Mouse (Mus musculus) forebrain, embryonic 16.5 days (tissue): ENCODE measurements around the gene Adcy10. TPM values are rescaled to one million over a fixed set of nuclear protein-coding genes. Genes with fewer than 3 reads are reported as not detected.

Experiments
- ATAC-seq: fragments of 200-750 bp; cut with Nextera tagmentation; 2 replicates; pipeline ENCODE4 v1.8.0; 2017; ENCODE audit warnings: mild to moderate bottlenecking, moderate library complexity
- H3K27ac ChIP-seq: fragments of 300-500 bp; sonication (generic); 2 replicates; pipeline ENCODE4 v1.5.1; 2014; ENCODE audit warnings: low read length, control low read depth
- H3K27me3 ChIP-seq: fragments of 300-500 bp; sonication (generic); replicated peaks from 2 replicates; pipeline ENCODE4 v1.6.1; 2014; ENCODE audit warnings: low read length; ENCODE audit not compliant: control insufficient read depth, insufficient read depth
- H3K36me3 ChIP-seq: fragments of 300-500 bp; sonication (generic); 2 replicates; pipeline ENCODE4 v1.6.1; 2014; ENCODE audit not compliant: control insufficient read depth, insufficient read depth
- H3K4me1 ChIP-seq: fragments of 300-500 bp; sonication (generic); replicated peaks from 2 replicates; pipeline ENCODE4 v1.6.1; 2014; ENCODE audit warnings: low read length; ENCODE audit not compliant: control insufficient read depth, insufficient read depth
- H3K4me2 ChIP-seq: fragments of 300-500 bp; sonication (generic); 2 replicates; pipeline ENCODE4 v1.6.1; 2014; ENCODE audit warnings: mild to moderate bottlenecking, low read length, control low read depth
- H3K4me3 ChIP-seq: fragments of 300-500 bp; sonication (generic); replicated peaks from 2 replicates; pipeline ENCODE4 v1.5.1; 2014; ENCODE audit warnings: mild to moderate bottlenecking, low read length, control low read depth
- H3K9ac ChIP-seq: fragments of 300-500 bp; sonication (generic); replicated peaks from 2 replicates; pipeline ENCODE4 v1.6.1; 2014; ENCODE audit warnings: low read depth, low read length, control low read depth
- H3K9me3 ChIP-seq: fragments of 300-500 bp; sonication (generic); 2 replicates; pipeline ENCODE4 v1.6.1; 2016; ENCODE audit warnings: low read length; ENCODE audit not compliant: control insufficient read depth
- WGBS: fragments of 180-500 bp; shearing (Covaris S2); extraction: QIAGEN DNeasy Blood & Tissue Kit; methylation state at CpG from one replicate; pipeline ENCODE4 v1.1.7; 2014; 5-methylcytosine and 5-hydroxymethylcytosine counted together
- polyA plus RNA-seq: library from polyadenylated mRNA; unstranded; fragments of >200 nt; fragmentation: Nextera tagmentation; extraction: Ambion mirVana; gene quantifications from 2 replicates; pipeline ENCODE4 v1.2.1, GENCODE M21; 2015

Adcy10 gene
- polyA plus RNA-seq, 1 experiment from 2014 or later, result 0.22 TPM

DNA sequence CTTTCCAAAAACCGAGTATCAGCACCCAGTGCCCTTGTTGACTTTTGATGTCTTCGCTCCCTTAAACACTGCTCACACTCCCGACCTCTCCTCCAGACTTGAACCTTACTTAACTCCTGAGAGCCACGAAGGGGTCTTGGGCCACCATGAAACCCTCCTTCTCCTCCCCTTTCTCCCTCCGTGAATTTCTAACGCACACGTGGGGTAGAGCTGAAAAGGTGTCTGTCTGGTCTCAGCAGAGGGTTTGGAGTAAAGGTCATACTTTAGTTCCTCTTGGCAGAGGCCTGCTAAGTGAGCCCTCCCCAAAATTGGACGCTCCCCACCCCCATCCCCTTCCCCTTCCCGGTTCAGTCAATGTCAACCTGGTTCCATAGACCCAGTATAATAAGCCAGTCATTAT lies 23.3 kb upstream of the Adcy10 start:
- Histone ChIP-seq H3K36me3 (no peaks in the 10 kb centered on the region), H3K4me2 (peak overlapping the region; percentile 64), H3K4me3 (peak overlapping the region; percentile 88), H3K9ac (peak overlapping the region; percentile 64), H3K9me3 (no peaks in the 10 kb centered on the region), H3K4me1 (peaks cover 14% of the 10 kb centered on the region), H3K27me3 (no peaks in the 10 kb centered on the region), H3K27ac (no peak overlapping the region)
- 3% methylated on average over 9 of the region's 9 CpGs for WGBS
- no peak for ATAC-seq

DNA sequence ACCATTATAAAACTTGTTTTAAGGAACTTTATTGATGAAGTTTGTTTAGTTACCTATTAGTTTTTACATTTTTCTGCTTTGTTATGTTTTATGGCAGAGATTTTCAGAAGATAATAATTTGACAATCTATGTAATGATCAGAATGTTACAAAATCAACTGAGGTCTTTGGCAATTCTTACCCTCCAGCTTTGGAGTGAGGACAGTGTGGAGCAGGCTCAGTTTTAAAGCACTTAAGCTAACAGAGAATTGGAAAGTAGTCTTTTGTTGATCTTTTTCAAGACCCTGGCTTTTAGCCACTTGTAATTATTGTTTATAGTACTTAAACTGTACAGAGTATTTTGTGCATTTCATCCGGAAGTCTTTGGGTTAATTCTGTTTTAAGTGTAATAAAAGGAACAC lies 22.1 kb upstream of the Adcy10 start:
- H3K27me3 ChIP-seq, result no peaks in the 10 kb centered on the region
- H3K9me3 ChIP-seq, result no peaks in the 10 kb centered on the region

DNA sequence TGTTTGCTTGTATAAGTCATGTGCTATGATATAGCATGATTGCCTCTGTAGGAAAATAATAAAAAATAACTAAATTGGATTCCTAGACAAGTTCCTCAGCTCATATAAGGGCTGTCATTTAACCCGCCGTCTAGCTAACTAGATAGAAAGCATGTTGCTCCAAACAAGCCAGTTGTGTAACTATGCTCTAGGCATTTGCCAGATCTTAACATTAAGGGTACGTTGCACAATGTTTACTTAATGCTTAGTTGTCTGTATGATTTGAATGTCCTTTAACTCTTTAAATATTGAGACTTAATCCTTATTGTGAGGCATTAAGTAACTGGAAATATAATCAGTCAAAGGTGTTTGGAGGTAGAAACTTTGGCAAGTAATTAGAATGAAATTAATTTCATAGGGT lies 20.4 kb upstream of the Adcy10 start:
- no peaks in the 10 kb centered on the region for H3K9me3 ChIP-seq
- no peaks in the 10 kb centered on the region for H3K27me3 ChIP-seq
- no peaks in the 10 kb centered on the region for H3K36me3 ChIP-seq
- no peak overlapping the region for H3K4me2 ChIP-seq
- no peak overlapping the region for H3K27ac ChIP-seq
- ATAC-seq, result no peak
- no peak overlapping the region for H3K4me3 ChIP-seq
- H3K9ac ChIP-seq, result no peak overlapping the region
- 90% methylated on average over 3 of the region's 3 CpGs for WGBS
- peaks cover 7% of the 10 kb centered on the region; the same call in 1 of the 2 replicates for H3K4me1 ChIP-seq

More for the DNA sequence above, 22.1 kb upstream of the Adcy10 start:
- WGBS, result 66% methylated on average over 1 of the region's 1 CpGs
- no peak overlapping the region for H3K4me2 ChIP-seq
- H3K27ac ChIP-seq, result no peak overlapping the region
- peaks cover 14% of the 10 kb centered on the region for H3K4me1 ChIP-seq
- ATAC-seq, result no peak
- no peak overlapping the region for H3K9ac ChIP-seq
- H3K36me3 ChIP-seq, result no peaks in the 10 kb centered on the region
- no peak overlapping the region for H3K4me3 ChIP-seq

DNA sequence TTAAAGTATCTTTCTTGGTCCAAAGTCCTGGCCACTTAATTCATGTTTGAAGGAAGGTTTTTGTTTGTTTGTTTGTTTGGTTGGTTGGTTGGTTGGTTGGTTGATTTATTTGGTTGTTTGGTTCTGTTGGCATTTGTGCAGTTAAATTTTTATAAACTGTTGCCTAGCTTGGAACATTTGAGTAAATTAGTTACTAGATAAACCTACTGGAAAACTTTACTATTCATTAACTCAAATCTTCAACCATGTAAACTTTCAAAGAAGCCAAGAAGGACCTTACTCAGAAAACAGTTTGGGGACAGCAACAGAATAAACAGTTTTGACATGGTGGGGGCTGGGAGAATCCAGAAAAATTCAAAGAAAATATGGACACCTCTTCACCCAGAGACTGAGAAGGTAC lies 16.0 kb upstream of the Adcy10 start:
- Histone ChIP-seq H3K9ac (no peak overlapping the region), H3K4me3 (no peak overlapping the region), H3K27ac (no peak overlapping the region), H3K4me1 (no peaks in the 10 kb centered on the region), H3K4me2 (no peak overlapping the region), H3K36me3 (no peaks in the 10 kb centered on the region), H3K9me3 (no peaks in the 10 kb centered on the region), H3K27me3 (no peaks in the 10 kb centered on the region)
- ATAC-seq, result no peak

DNA sequence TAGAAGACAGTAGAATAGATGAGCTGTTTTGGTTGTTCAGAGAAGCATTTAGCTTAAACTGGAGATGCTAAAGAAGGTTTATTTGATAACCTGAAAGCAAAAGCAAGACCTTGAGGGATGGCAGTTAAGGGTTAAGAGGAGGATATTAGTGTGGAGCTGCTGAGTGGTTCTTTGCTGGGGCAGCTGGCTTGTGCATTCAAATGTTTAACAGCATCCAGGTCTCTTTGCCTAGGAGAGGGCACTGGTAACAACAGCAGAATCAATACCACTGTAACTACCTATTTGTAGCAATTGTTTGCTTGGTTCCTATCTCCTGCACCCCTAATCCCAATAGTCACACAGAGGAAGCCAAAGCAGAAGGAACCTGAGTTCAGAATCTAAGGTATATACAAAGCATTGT lies 15.3 kb upstream of the Adcy10 start:
- no peak overlapping the region for H3K27ac ChIP-seq
- no peaks in the 10 kb centered on the region for H3K27me3 ChIP-seq
- no peaks in the 10 kb centered on the region for H3K9me3 ChIP-seq
- no peak overlapping the region for H3K9ac ChIP-seq
- no peak for ATAC-seq
- no peaks in the 10 kb centered on the region for H3K36me3 ChIP-seq
- H3K4me1 ChIP-seq, result no peaks in the 10 kb centered on the region
- no peak overlapping the region for H3K4me2 ChIP-seq
- H3K4me3 ChIP-seq, result no peak overlapping the region

DNA sequence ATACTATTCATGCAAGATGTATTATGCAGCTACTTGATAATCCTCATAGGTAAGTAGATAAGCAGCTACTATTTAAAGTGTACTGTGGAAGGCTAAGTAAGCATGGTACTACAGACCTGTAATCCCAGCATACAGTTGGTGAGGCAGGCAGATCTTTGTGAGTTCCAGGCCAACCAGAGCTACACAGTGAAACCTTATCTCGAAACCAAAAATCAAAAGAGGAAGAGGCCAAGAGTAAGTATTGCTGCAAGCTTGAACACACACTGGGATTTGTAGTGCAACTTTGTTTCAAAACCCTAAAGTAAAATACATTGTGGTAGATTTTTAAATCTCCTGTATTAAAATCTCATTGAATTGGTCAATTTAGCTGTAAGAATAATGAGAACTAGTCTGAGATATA lies 13.5 kb upstream of the Adcy10 start:
- no peak for ATAC-seq

DNA sequence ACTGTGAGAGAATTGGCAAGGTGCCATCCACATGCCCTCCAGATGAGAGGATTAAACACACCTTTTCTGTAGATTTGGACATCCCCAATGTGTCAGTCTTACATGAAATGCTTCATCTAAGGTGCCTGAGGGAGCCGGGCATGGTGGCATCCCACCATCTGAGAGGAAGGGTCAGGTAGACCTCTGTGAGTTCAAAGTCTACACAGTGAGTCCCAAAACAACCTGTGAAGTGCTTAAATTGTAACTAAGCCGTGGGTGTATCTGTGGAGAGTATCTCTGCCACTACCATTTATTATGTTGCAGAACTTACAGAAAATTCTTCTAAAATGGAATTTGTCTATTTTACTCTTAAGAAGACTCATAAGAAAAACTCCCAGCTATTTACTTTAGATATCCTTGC lies 1.1 kb downstream of the Adcy10 start:
- Histone ChIP-seq H3K9me3 (no peaks in the 10 kb centered on the region), H3K27ac (no peak overlapping the region), H3K4me1 (no peaks in the 10 kb centered on the region), H3K4me2 (no peak overlapping the region), H3K4me3 (no peak overlapping the region), H3K9ac (no peak overlapping the region), H3K36me3 (peaks cover 3% of the 10 kb centered on the region; the same call in 1 of the 2 replicates), H3K27me3 (no peaks in the 10 kb centered on the region)
- ATAC-seq, result no peak
- 91% methylated on average over 2 of the region's 2 CpGs for WGBS

More for the DNA sequence above, 13.5 kb upstream of the Adcy10 start:
- Histone ChIP-seq H3K27ac (no peak overlapping the region), H3K9ac (no peak overlapping the region), H3K27me3 (no peaks in the 10 kb centered on the region), H3K36me3 (no peaks in the 10 kb centered on the region), H3K4me1 (no peaks in the 10 kb centered on the region), H3K4me2 (no peak overlapping the region), H3K4me3 (no peak overlapping the region), H3K9me3 (no peaks in the 10 kb centered on the region)
- WGBS, result 92% methylated on average over 1 of the region's 1 CpGs

DNA sequence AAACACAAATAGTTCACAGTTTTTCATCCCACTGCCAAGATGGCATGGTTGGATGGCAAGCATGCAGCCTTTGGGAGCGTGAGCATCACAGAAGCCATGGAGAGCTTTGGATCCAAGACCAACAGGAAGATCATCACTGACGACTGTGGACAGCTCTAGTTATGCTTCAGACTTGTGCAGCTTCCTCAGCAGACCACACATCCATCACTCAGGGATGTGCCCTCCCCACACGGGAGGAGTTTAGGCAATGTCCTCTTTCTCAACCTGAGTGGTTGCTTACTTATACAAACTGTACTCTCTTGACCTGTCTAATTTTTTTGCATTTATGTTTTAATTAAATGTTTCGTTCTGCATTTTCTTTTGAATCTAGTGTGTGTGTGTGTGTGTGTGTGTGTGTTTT lies 4.2 kb downstream of the Adcy10 start:
- no peaks in the 10 kb centered on the region for H3K4me1 ChIP-seq
- WGBS, result 89% methylated on average over 4 of the region's 4 CpGs
- no peaks in the 10 kb centered on the region for H3K36me3 ChIP-seq
- H3K27me3 ChIP-seq, result no peaks in the 10 kb centered on the region
- H3K9me3 ChIP-seq, result no peaks in the 10 kb centered on the region
- H3K4me2 ChIP-seq, result no peak overlapping the region
- no peak overlapping the region for H3K4me3 ChIP-seq
- no peak for ATAC-seq
- no peak overlapping the region for H3K27ac ChIP-seq
- H3K9ac ChIP-seq, result no peak overlapping the region

DNA sequence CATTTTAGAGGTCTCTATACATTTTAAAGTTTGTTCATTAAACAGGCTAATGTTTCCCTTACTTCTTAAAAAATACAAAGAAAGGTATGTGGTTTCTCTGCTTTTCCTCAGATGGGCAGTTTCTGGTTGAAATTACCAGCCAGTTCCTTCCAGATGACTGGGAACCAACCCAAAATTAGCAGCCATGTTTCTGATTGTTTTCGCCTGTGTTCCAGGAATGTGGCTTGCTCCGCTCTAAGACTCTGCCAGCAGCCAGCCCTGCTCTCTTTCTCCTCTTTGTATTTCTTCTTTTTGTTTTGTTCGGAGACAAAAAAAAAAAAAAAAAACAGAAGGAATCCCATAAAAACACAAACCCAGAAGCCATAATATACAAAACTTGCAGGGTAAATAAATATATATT lies 13.9 kb downstream of the Adcy10 start:
- Histone ChIP-seq H3K27ac (no peak overlapping the region), H3K4me1 (no peaks in the 10 kb centered on the region), H3K27me3 (no peaks in the 10 kb centered on the region), H3K9ac (no peak overlapping the region), H3K36me3 (no peaks in the 10 kb centered on the region), H3K4me2 (no peak overlapping the region), H3K9me3 (no peaks in the 10 kb centered on the region), H3K4me3 (no peak overlapping the region)
- no peak for ATAC-seq
- 14% methylated on average over 3 of the region's 3 CpGs for WGBS

DNA sequence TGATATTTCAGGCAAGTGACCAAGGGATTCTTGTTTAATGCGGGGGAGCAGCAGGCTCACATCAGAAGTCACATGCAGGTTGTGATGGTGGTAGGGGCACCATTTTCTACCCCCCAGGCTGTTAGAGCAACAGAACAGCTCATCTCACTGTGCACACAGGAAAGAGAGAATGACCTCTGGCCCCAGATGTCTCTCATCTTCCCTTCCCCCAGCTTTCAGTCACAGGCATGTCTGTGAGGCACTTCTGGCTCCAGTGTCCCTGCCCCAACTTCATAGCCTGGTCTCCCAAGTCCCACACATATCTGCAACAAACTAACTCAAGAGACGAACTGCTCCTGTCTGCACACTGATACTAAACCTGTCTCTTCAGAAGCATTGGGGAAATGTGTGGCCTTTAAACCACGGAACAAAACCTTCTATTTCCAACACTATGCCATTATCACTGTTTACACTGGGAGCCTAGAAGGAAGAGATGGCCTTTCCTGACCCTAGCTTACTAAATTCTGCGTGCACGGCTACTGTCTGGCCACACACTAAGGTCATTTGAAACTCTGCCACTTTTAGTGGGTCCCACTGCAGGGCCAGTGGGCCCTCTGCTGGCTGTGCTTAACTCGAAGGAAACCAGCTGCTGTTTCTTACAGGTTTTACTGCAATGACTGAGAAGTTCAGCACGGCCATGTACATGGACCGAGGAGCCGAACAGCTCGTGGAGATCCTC lies 18.5 kb downstream of the Adcy10 start:
- no peak overlapping the region for H3K9ac ChIP-seq
- 70% methylated on average over 10 of the region's 10 CpGs for WGBS
- no peak overlapping the region for H3K27ac ChIP-seq
- H3K36me3 ChIP-seq, result no peaks in the 10 kb centered on the region
- H3K4me1 ChIP-seq, result no peaks in the 10 kb centered on the region
- ATAC-seq, result no peak
- H3K27me3 ChIP-seq, result no peaks in the 10 kb centered on the region
- H3K4me2 ChIP-seq, result no peak overlapping the region
- H3K9me3 ChIP-seq, result no peaks in the 10 kb centered on the region
- no peak overlapping the region for H3K4me3 ChIP-seq
